Mouse (Mus musculus) megakaryocyte-erythroid progenitor cell, adult 5 weeks (primary cell): Measurements from ENCODE around the gene Trex2. TPM values are rescaled to one million over a fixed set of nuclear protein-coding genes. Genes with fewer than 3 reads are reported as not detected.

Experiments used
- polyA plus RNA-seq: library from polyadenylated mRNA; stranded (reverse); fragments of >175 nt; gene quantifications from 2 replicates; pipeline ENCODE4 v1.2.3, GENCODE M21; 2012

Trex2 gene
- polyA plus RNA-seq: not detected in 2 replicates

GRCm38 (mm10) chrX:73435252-73435651 is at the start of gene Trex2:
Trex2 (minus strand) TSS chrX:73435344.

GRCm38 (mm10) chrX:73483484-73483810 is 48.3 kb upstream of the Trex2 start, which contains the start of gene Bgn:
Bgn (plus strand) TSS chrX:73483602.

GRCm38 (mm10) chrX:73458877-73459392 is 23.8 kb upstream of the Trex2 start, which contains the start of gene Haus7:
Haus7 (minus strand) TSS chrX:73459044.

GRCm38 (mm10) chrX:73410880-73411517 is 24.1 kb downstream of the Trex2 start, which contains the start of gene Zfp92:
Zfp92 (plus strand) TSS chrX:73411096.

GRCm38 (mm10) chrX:73398636-73399035 is 36.5 kb downstream of the Trex2 start, which contains the start of gene Gm18336:
Gm18336 (minus strand) TSS chrX:73398736.

Other genes with a start within 250 kb of the Trex2 start
- 0.12 and 0.24 TPM in 2 replicates for gene Xlr3b, start 243.1 kb downstream of the Trex2 start, polyA plus RNA-seq
- 1.2 and 1.3 TPM in 2 replicates for gene Xlr4b, start 221.0 kb downstream of the Trex2 start, polyA plus RNA-seq
- 20.1 and 21.8 TPM in 2 replicates for gene F8a, start 207.1 kb downstream of the Trex2 start, polyA plus RNA-seq
- gene Xlr4c, start 192.2 kb downstream of the Trex2 start, polyA plus RNA-seq: 0.97 and 1.8 TPM in 2 replicates
- 0.04 TPM in 1 of 2 replicates, not detected in the other for gene Xlr3c, start 170.0 kb downstream of the Trex2 start, polyA plus RNA-seq
- gene Xlr5a, start 142.4 kb downstream of the Trex2 start, polyA plus RNA-seq: not detected in 2 replicates
- not detected in 2 replicates for gene Xlr5c, start 142.4 kb downstream of the Trex2 start, polyA plus RNA-seq
- gene Gm45015, start 98.5 kb downstream of the Trex2 start, polyA plus RNA-seq: not detected in 2 replicates
- gene Zfp275, start 92.7 kb downstream of the Trex2 start, polyA plus RNA-seq: 2.0 and 3.3 TPM in 2 replicates
- gene Gm18336, start 36.6 kb downstream of the Trex2 start, polyA plus RNA-seq: 0.06 TPM in 1 of 2 replicates, not detected in the other
- 0.02 TPM in 1 of 2 replicates, not detected in the other for gene Zfp92, start 24.2 kb downstream of the Trex2 start, polyA plus RNA-seq
- gene Haus7, start 23.7 kb upstream of the Trex2 start, polyA plus RNA-seq: 4.3 and 6.6 TPM in 2 replicates
- gene Bgn, start 48.3 kb upstream of the Trex2 start, polyA plus RNA-seq: 0.44 and 0.81 TPM in 2 replicates
- gene Atp2b3, start 67.7 kb upstream of the Trex2 start, polyA plus RNA-seq: not detected in 2 replicates
- gene Dusp9, start 204.1 kb upstream of the Trex2 start, polyA plus RNA-seq: 0.94 and 1.2 TPM in 2 replicates
- gene Pnck, start 224.8 kb upstream of the Trex2 start, polyA plus RNA-seq: 1.8 and 2.5 TPM in 2 replicates
- 1.2 and 1.5 TPM in 2 replicates for gene Slc6a8, start 237.8 kb upstream of the Trex2 start, polyA plus RNA-seq